Mouse (Mus musculus) testis, adult 2 months (tissue): ENCODE data around the gene D430019H16Rik. TPM values are rescaled to one million over a fixed set of nuclear protein-coding genes. Genes with fewer than 3 reads are reported as not detected.

ENCODE experiments used
- H3K27ac ChIP-seq: fragments of 200-500 bp; 2 replicates; pipeline ENCODE4 v1.5.1; 2012; ENCODE audit warnings: low read depth, low read length; ENCODE audit not compliant: control insufficient read depth, insufficient read depth
- H3K27me3 ChIP-seq: fragments of 200-500 bp; 2 replicates; pipeline ENCODE4 v1.6.1; 2012; ENCODE audit warnings: mild to moderate bottlenecking, low read length, moderate library complexity; ENCODE audit not compliant: control insufficient read depth, insufficient read depth
- H3K36me3 ChIP-seq: fragments of 200-500 bp; 2 replicates; pipeline ENCODE4 v1.6.1; 2012; ENCODE audit warnings: mild to moderate bottlenecking, low read length; ENCODE audit not compliant: control insufficient read depth, insufficient read depth
- H3K4me1 ChIP-seq: fragments of 200-500 bp; 2 replicates; pipeline ENCODE4 v1.6.1; 2012; ENCODE audit warnings: low read length; ENCODE audit not compliant: control insufficient read depth, insufficient read depth
- H3K4me3 ChIP-seq: fragments of 200-500 bp; 2 replicates; pipeline ENCODE4 v1.5.1; 2012; ENCODE audit warnings: low read depth, mild to moderate bottlenecking, low read length, moderate library complexity, mixed read lengths; ENCODE audit not compliant: control insufficient read depth
- CTCF ChIP-seq: fragments of 200-500 bp; IDR thresholded peaks from 2 replicates; pipeline ENCODE4 v1.5.1; 2012; ENCODE audit warnings: low read depth, mild to moderate bottlenecking, inconsistent platforms, low read length, moderate library complexity; ENCODE audit not compliant: control insufficient read depth, insufficient read depth, insufficient replicate concordance
- POLR2A ChIP-seq: fragments of 200-500 bp; IDR thresholded peaks from 2 replicates; pipeline ENCODE4 v1.6.1; 2012; ENCODE audit warnings: low read depth, mild to moderate bottlenecking, inconsistent platforms, low read length, moderate library complexity; ENCODE audit not compliant: control insufficient read depth
- polyA plus RNA-seq: library from polyadenylated mRNA; depleted of rRNA; stranded (reverse); fragments of >200 nt; gene quantifications from 2 replicates; pipeline ENCODE4 v1.2.3, GENCODE M21; 2012

D430019H16Rik gene
- polyA plus RNA-seq, 1 experiment = 0.88 TPM

GRCm38 (mm10) chr12:105526186-105526585, 72.5 kb downstream of the D430019H16Rik start:
- no peaks in the 10 kb centered on the region for H3K36me3 ChIP-seq
- no peak overlapping the region for H3K4me3 ChIP-seq
- H3K4me1 ChIP-seq = no peaks in the 10 kb centered on the region
- TF ChIP-seq CTCF (no peak), POLR2A (no peak)
- H3K27ac ChIP-seq = no peak overlapping the region
- H3K27me3 ChIP-seq = no peaks in the 10 kb centered on the region

GRCm38 (mm10) chr12:105526829-105527228, 73.2 kb downstream of the D430019H16Rik start:
- H3K27ac ChIP-seq = no peak overlapping the region
- H3K4me1 ChIP-seq = no peaks in the 10 kb centered on the region
- no peaks in the 10 kb centered on the region for H3K36me3 ChIP-seq
- H3K4me3 ChIP-seq = no peak overlapping the region
- no peaks in the 10 kb centered on the region for H3K27me3 ChIP-seq
- no peak for TF ChIP-seq POLR2A
- TF ChIP-seq CTCF = no peak

- H3K27me3 ChIP-seq = no peaks in the 10 kb centered on the region
- H3K27ac ChIP-seq = no peak overlapping the region
- no peak overlapping the region for H3K4me3 ChIP-seq
- H3K36me3 ChIP-seq = no peaks in the 10 kb centered on the region
- no peaks in the 10 kb centered on the region for H3K4me1 ChIP-seq
- no peak for TF ChIP-seq CTCF
- no peak for TF ChIP-seq POLR2A
These were observed 75.9 kb downstream of the D430019H16Rik start for GRCm38 (mm10) chr12:105529545-105529944.

GRCm38 (mm10) chr12:105531724-105532371, 78.2 kb downstream of the D430019H16Rik start:
- Histone ChIP-seq H3K36me3 (no peaks in the 10 kb centered on the region), H3K4me3 (no peak overlapping the region), H3K27me3 (no peaks in the 10 kb centered on the region), H3K27ac (no peak overlapping the region), H3K4me1 (peaks cover 3% of the 10 kb centered on the region; the same call in 1 of the 2 replicates)
- no peak for TF ChIP-seq CTCF
- no peak for TF ChIP-seq POLR2A

DNA sequence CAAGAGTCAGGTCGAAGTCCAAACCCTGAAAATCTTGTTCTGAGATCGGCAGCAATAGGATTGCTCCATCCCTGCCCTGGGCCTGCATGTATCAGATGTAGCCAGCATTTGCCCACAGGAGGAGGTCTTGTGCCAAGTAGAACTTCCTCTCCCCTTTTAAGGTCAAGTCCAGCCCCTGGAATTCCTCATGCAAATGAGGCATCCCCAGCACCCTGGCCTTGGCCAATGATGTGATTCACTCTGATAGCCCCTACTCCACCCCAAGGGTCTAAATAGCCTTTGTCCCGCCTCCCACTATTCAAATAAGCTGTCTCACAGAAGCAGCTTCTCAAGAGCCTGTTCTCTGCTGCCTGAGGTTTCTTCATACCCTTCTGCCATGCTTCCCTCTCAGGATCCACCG, 81.2 kb downstream of the D430019H16Rik start:
- Histone ChIP-seq H3K4me3 (no peak overlapping the region), H3K27ac (no peak overlapping the region), H3K4me1 (peaks cover 3% of the 10 kb centered on the region; the same call in 1 of the 2 replicates), H3K36me3 (no peaks in the 10 kb centered on the region), H3K27me3 (no peaks in the 10 kb centered on the region)
- TF ChIP-seq POLR2A (no peak), CTCF (no peak)

DNA sequence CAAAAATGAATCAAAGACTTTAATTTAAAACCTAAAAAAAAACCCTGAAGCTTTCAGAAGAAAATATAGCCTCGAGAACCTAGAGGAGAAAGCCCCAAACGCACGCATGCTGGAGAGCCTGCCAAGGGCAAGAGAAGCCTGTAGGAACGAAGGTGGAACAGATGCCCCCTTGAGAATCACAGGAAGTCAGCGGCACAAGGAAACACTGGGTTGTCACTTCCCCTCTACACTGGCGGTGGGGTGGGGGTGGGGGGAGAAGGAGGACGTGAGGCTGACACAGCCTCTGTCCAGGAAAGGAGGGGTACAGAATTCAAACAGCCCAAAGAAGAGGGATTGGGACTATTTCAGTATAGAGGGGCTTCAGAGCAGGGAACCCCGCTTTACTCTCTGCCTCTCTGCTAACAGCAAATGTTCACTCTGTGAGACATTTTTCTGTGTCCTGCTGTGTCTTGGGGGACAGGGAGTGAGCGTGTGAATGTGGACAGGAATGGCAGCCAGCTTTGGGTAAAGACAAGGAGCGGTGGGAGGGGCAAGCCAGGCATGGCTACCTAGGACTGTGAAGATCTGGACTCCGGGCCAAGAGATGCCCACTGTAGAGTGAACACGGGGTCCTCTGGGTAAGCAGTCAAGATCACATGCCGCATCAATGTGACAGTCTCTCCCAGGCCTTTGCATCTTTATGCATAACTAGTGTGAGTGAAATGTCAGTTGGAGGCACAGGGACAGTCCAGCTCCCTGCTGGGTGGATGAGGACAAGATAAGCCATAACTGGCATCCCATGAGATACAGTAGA, 82.5 kb downstream of the D430019H16Rik start:
- Histone ChIP-seq H3K4me1 (peaks cover 3% of the 10 kb centered on the region; the same call in 1 of the 2 replicates), H3K27ac (no peak overlapping the region), H3K4me3 (no peak overlapping the region), H3K27me3 (no peaks in the 10 kb centered on the region), H3K36me3 (no peaks in the 10 kb centered on the region)
- TF ChIP-seq POLR2A = no peak
- TF ChIP-seq CTCF = no peak

GRCm38 (mm10) chr12:105537162-105537561, 83.5 kb downstream of the D430019H16Rik start:
- no peak for TF ChIP-seq CTCF
- no peak for TF ChIP-seq POLR2A

GRCm38 (mm10) chr12:105539649-105540048, 86.0 kb downstream of the D430019H16Rik start:
- H3K4me3 ChIP-seq = no peak overlapping the region
- peaks cover 3% of the 10 kb centered on the region; the same call in 1 of the 2 replicates for H3K4me1 ChIP-seq

More at GRCm38 (mm10) chr12:105537162-105537561, 83.5 kb downstream of the D430019H16Rik start:
- peaks cover 3% of the 10 kb centered on the region; the same call in 1 of the 2 replicates for H3K4me1 ChIP-seq
- no peaks in the 10 kb centered on the region for H3K36me3 ChIP-seq
- H3K27ac ChIP-seq = no peak overlapping the region
- no peaks in the 10 kb centered on the region for H3K27me3 ChIP-seq
- no peak overlapping the region for H3K4me3 ChIP-seq

More at GRCm38 (mm10) chr12:105539649-105540048, 86.0 kb downstream of the D430019H16Rik start:
- Histone ChIP-seq H3K27ac (no peak overlapping the region), H3K36me3 (no peaks in the 10 kb centered on the region), H3K27me3 (no peaks in the 10 kb centered on the region)
- no peak for TF ChIP-seq CTCF
- TF ChIP-seq POLR2A = no peak
